Mouse (Mus musculus): ENCODE data around the gene Gm4763. TPM values are rescaled to one million over a fixed set of nuclear protein-coding genes. Genes with fewer than 3 reads are reported as not detected.

The Gm4763 gene
- total and polyA plus RNA-seq, 3 experiments, result not detected

DNA sequence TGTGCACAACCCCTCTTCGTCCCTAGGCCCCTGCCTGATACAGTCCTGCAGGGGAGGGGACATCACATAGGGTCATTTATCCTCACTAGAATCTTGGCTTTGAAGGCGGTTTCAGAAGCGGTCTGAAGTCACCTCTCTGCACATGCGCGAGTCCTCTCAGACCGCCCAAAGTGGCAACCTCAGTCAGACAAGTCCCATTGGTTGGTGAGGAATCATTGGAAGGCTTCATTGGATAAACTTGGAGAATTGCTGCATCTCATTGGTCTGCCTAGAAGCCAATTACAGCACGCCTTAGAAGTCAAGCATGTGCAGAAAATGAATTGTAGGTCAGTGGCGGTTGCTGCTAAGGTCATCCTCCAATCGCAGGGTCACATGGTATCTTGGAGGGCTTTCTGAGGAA is 50.1 kb downstream of the Gm4763 start, which contains the start of gene Tex101:
Gene Tex101, minus strand, starts transcription at position 101 of the 400 bp plus-strand sequence.
- no peak within 1 kb of the TSS for H3K4me3 ChIP-seq
- no peak for DNase-seq
- TF ChIP-seq CTCF (IDR thresholded peaks at IDR 0.05) (no peak), POLR2A (IDR thresholded peaks at IDR 0.05; ENCODE audit: insufficient read depth, low read depth, low read length) (no peak), EP300 (IDR thresholded peaks at IDR 0.05; ENCODE audit: insufficient read depth, low read depth, low read length) (no peak)
- no peaks in the 10 kb centered on the region for H3K36me3 ChIP-seq (ENCODE audit: control insufficient read depth, insufficient read depth, low read length)
- 82% methylated on average over 9 of the region's 9 CpGs for WGBS
- H3K9ac ChIP-seq (ENCODE audit: low read depth, low read length), result no peak within 1 kb of the TSS
- H3K4me1 ChIP-seq (ENCODE audit: control insufficient read depth, insufficient read depth, low read length), result no peaks in the 10 kb centered on the region
- H3K27ac ChIP-seq, result no peak within 1 kb of the TSS
- intact Hi-C loops (cut with DNase I), result no loop called here
- no peaks in the 10 kb centered on the region for H3K79me2 ChIP-seq (replicated peaks; ENCODE audit: control insufficient read depth, insufficient read depth, low read length)
- H3K27me3 ChIP-seq (ENCODE audit: control insufficient read depth, insufficient read depth, low read length), result no peaks in the 10 kb centered on the region

DNA sequence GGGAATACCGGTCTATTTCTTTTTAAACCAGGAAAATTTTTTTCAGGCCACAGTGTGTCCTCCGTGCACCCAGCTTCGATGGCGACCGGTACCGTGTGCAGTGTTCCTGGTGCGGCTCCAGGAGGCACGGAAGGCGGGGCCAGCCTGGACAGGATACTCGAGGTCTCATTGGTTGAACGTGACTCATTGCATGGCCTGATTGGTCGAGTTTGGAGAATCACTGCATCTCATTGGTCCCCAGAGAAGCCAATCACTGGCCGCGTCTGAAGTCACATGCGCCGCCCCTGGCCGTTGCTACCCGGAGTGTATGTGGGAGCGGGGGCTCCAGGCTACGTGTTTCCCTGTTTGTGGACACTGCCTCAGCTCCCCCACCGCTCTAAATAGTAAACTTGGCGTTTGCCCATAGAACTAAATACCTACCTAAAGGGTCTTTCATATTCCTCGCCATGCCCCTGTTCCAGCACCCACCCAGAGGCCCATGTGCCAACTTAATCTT is 54.7 kb downstream of the Gm4763 start:
- DNase-seq, result no peak
- intact Hi-C loops (cut with DNase I), result no loop called here
- Histone ChIP-seq H3K9ac (ENCODE audit: low read depth, low read length) (no peak overlapping the region), H3K79me2 (replicated peaks; ENCODE audit: control insufficient read depth, insufficient read depth, low read length) (no peaks in the 10 kb centered on the region), H3K27ac (no peak overlapping the region), H3K27me3 (ENCODE audit: control insufficient read depth, insufficient read depth, low read length) (no peaks in the 10 kb centered on the region), H3K4me3 (no peak overlapping the region), H3K4me1 (ENCODE audit: control insufficient read depth, insufficient read depth, low read length) (no peaks in the 10 kb centered on the region), H3K36me3 (ENCODE audit: control insufficient read depth, insufficient read depth, low read length) (no peaks in the 10 kb centered on the region)
- no peak for TF ChIP-seq POLR2A (IDR thresholded peaks at IDR 0.05; ENCODE audit: insufficient read depth, low read depth, low read length)
- no peak for TF ChIP-seq EP300 (IDR thresholded peaks at IDR 0.05; ENCODE audit: insufficient read depth, low read depth, low read length)
- TF ChIP-seq CTCF (IDR thresholded peaks at IDR 0.05), result no peak
- WGBS, result 85% methylated on average over 23 of the region's 23 CpGs

Other genes starting within 250 kb of the Gm4763 start
- 10 to 100 TPM; 14.0 to 14.7 TPM for gene Cadm4, start 244.9 kb downstream of the Gm4763 start, total RNA-seq (2021)
- gene Cadm4, start 244.9 kb downstream of the Gm4763 start, polyA plus RNA-seq (2012; rRNA removed), result 17.0 and 20.4 TPM in 2 replicates
- gene Zfp428, start 219.9 kb downstream of the Gm4763 start, total RNA-seq (2021), result 10 to 100 TPM; 14.5 to 14.9 TPM
- gene Zfp428, start 219.9 kb downstream of the Gm4763 start, polyA plus RNA-seq (2012; rRNA removed), result 12.3 and 28.7 TPM in 2 replicates
- gene AC161166.1, start 214.5 kb downstream of the Gm4763 start, total RNA-seq (2021), result not detected
- gene AC161166.1, start 214.5 kb downstream of the Gm4763 start, polyA plus RNA-seq (2012; rRNA removed), result 0.04 TPM in 1 of 2 replicates, not detected in the other
- 10 to 100 TPM; 16.1 to 17.4 TPM for gene Irgq, start 196.2 kb downstream of the Gm4763 start, total RNA-seq (2021)
- 12.9 and 20.7 TPM in 2 replicates for gene Irgq, start 196.2 kb downstream of the Gm4763 start, polyA plus RNA-seq (2012; rRNA removed)
- gene Pinlyp, start 180.8 kb downstream of the Gm4763 start, total RNA-seq (2021), result not detected
- gene Pinlyp, start 180.8 kb downstream of the Gm4763 start, polyA plus RNA-seq (2012; rRNA removed), result not detected in 2 replicates
- 10 to 100 TPM; 25.0 to 25.6 TPM for gene Xrcc1, start 180.6 kb downstream of the Gm4763 start, total RNA-seq (2021)
- 21.8 and 25.5 TPM in 2 replicates for gene Xrcc1, start 180.6 kb downstream of the Gm4763 start, polyA plus RNA-seq (2012; rRNA removed)
- 10 to 100 TPM; 53.2 to 65.2 TPM for gene Ethe1, start 139.4 kb downstream of the Gm4763 start, total RNA-seq (2021)
- gene Ethe1, start 139.4 kb downstream of the Gm4763 start, polyA plus RNA-seq (2012; rRNA removed), result 50.4 and 57.3 TPM in 2 replicates
- under 1 TPM in 1 of 2 experiments, not detected in 1; 0.07 TPM for gene Zfp575, start 139.3 kb downstream of the Gm4763 start, total RNA-seq (2021)
- 0.08 TPM in 1 of 2 replicates, not detected in the other for gene Zfp575, start 139.3 kb downstream of the Gm4763 start, polyA plus RNA-seq (2012; rRNA removed)
- under 1 TPM; 0.27 to 0.34 TPM for gene Phldb3, start 116.1 kb downstream of the Gm4763 start, total RNA-seq (2021)
- 0.20 and 0.25 TPM in 2 replicates for gene Phldb3, start 116.1 kb downstream of the Gm4763 start, polyA plus RNA-seq (2012; rRNA removed)
- gene Lypd3, start 90.4 kb downstream of the Gm4763 start, total RNA-seq (2021), result not detected
- gene Lypd3, start 90.4 kb downstream of the Gm4763 start, polyA plus RNA-seq (2012; rRNA removed), result not detected in 2 replicates
- gene Tex101, start 50.2 kb downstream of the Gm4763 start, total RNA-seq (2021), result not detected
- 0.15 and 0.27 TPM in 2 replicates for gene Tex101, start 50.2 kb downstream of the Gm4763 start, polyA plus RNA-seq (2012; rRNA removed)
- gene BC049730, start 17.7 kb downstream of the Gm4763 start, total RNA-seq (2021), result not detected
- not detected in 2 replicates for gene BC049730, start 17.7 kb downstream of the Gm4763 start, polyA plus RNA-seq (2012; rRNA removed)
- gene Cd177, start 33.4 kb upstream of the Gm4763 start, total RNA-seq (2021), result under 1 TPM in 1 of 2 experiments, not detected in 1; 0.14 TPM
- gene Cd177, start 33.4 kb upstream of the Gm4763 start, polyA plus RNA-seq (2012; rRNA removed), result 0.29 and 0.76 TPM in 2 replicates
- gene Ceacam10, start 50.3 kb upstream of the Gm4763 start, total RNA-seq (2021), result not detected
- gene Ceacam10, start 50.3 kb upstream of the Gm4763 start, polyA plus RNA-seq (2012; rRNA removed), result not detected in 2 replicates
- not detected for gene Gm9844, start 135.3 kb upstream of the Gm4763 start, total RNA-seq (2021)
- gene Gm9844, start 135.3 kb upstream of the Gm4763 start, polyA plus RNA-seq (2012; rRNA removed), result 0.67 and 0.68 TPM in 2 replicates
- gene Lypd4, start 143.0 kb upstream of the Gm4763 start, total RNA-seq (2021), result not detected
- 0.12 and 0.53 TPM in 2 replicates for gene Lypd4, start 143.0 kb upstream of the Gm4763 start, polyA plus RNA-seq (2012; rRNA removed)
- not detected for gene Dmrtc2, start 143.1 kb upstream of the Gm4763 start, total RNA-seq (2021)
- gene Dmrtc2, start 143.1 kb upstream of the Gm4763 start, polyA plus RNA-seq (2012; rRNA removed), result not detected in 2 replicates
- 100 to 1,000 TPM; 505 to 584 TPM for gene Rps19, start 157.5 kb upstream of the Gm4763 start, total RNA-seq (2021)
- gene Rps19, start 157.5 kb upstream of the Gm4763 start, polyA plus RNA-seq (2012; rRNA removed), result 243 and 256 TPM in 2 replicates
- gene Cd79a, start 170.5 kb upstream of the Gm4763 start, total RNA-seq (2021), result 1 to 10 TPM; 1.1 to 1.7 TPM
- 5.1 and 15.6 TPM in 2 replicates for gene Cd79a, start 170.5 kb upstream of the Gm4763 start, polyA plus RNA-seq (2012; rRNA removed)
- 10 to 100 TPM; 43.0 to 43.2 TPM for gene Arhgef1, start 176.0 kb upstream of the Gm4763 start, total RNA-seq (2021)
- 92.8 and 105 TPM in 2 replicates for gene Arhgef1, start 176.0 kb upstream of the Gm4763 start, polyA plus RNA-seq (2012; rRNA removed)
- gene Gm4881, start 217.6 kb upstream of the Gm4763 start, total RNA-seq (2021), result not detected
- gene Gm4881, start 217.6 kb upstream of the Gm4763 start, polyA plus RNA-seq (2012; rRNA removed), result not detected in 2 replicates
- gene Rabac1, start 245.8 kb upstream of the Gm4763 start, total RNA-seq (2021), result 100 to 1,000 TPM; 299 to 358 TPM
- 467 and 472 TPM in 2 replicates for gene Rabac1, start 245.8 kb upstream of the Gm4763 start, polyA plus RNA-seq (2012; rRNA removed)

Measured in heart, adult 2 months (tissue).